Mouse (Mus musculus): ENCODE measurements around the gene Abcb8.
A peak's percentile ranks its signal among the peaks of the same experiment; 100 is the strongest.

Abcb8 gene

DNA sequence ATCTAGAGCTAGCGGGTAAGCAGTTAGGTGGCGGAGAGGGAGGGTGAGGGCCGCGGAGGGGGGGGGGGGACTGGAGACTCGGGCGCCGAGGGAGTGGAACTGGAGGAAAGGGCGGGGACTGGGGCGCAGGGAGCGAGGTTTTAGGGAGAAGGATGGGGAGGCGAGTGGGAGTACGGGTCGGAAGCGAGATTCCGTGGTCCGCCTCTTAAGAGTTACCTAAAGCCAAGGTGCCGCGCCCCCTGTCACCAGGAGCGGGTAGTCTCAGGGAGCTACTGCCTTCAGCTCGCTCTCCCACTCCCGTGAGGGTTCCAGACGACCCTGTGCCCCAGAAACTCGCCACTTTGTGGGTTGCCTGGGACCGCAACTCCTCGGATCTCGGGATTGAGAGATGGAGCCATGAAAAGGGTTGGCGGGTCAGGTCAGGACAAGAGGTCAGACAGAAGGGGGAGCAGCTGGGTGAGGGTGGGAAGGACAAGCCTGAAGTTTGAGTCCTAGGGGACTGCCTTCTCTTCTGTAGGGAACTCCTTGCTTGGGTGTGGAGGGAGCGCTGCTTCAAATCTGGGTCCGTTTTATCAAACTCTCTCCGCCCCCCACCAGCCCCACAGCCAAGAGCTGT lies 32.1 kb downstream of the Abcb8 start:
- DNase-seq (ENCODE audit: low spot score in 2 of 2): peak; percentile 68 to 74

DNA sequence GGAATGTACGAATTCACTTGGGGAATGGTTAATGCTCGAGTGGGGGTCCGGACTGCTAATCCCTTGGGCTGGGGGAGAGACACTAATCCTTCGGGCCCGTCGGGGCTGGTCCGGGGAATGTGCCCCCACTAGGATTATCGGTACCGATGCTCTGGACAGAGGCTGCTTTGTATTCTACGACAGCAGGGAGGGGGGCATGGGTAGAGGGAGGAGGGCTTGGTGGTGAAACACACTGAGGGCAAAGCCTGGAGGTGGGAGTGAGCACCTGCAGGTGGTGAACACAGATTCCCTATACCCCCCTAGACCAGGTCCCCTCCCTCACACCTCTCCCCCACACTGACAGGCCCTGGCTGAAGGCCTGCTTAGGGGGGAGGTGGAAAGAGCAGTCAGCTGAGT lies 32.6 kb downstream of the Abcb8 start:
- peak in 1 of 2 experiments; percentile 42 for DNase-seq (ENCODE audit: low spot score in 2 of 2)

- DNase-seq (ENCODE audit: low spot score in 2 of 2): no peak
These were observed 33.3 kb downstream of the Abcb8 start for GRCm38 (mm10) chr5:24426556-24427284.

- no peak for DNase-seq (ENCODE audit: low spot score in 2 of 2)
These were observed 33.8 kb downstream of the Abcb8 start for GRCm38 (mm10) chr5:24427285-24427633.

DNA sequence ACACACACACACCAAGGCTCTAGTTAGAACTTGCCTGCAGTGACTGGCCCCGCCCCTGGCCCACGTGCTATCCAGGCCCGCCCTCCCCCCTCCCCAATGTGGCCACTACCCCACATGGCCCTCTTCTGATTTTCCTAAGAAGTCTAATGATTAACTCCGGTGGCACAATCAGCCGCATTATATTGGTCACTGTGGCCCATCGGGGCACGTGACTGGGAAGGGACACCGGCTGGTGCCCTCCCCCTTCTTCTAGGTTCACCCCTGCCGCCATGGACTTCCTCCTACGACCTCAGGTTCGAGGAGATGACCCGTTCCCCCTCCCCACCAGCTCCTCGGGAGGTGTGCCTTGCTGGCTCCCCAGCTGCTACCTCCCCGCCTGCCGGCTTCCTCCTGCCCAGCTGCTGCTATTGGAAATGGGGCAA lies 34.5 kb downstream of the Abcb8 start:
- no peak for DNase-seq (ENCODE audit: low spot score in 2 of 2)

GRCm38 (mm10) chr5:24428596-24428995 lies 35.1 kb downstream of the Abcb8 start:
- no peak for DNase-seq (ENCODE audit: low spot score in 2 of 2)

DNA sequence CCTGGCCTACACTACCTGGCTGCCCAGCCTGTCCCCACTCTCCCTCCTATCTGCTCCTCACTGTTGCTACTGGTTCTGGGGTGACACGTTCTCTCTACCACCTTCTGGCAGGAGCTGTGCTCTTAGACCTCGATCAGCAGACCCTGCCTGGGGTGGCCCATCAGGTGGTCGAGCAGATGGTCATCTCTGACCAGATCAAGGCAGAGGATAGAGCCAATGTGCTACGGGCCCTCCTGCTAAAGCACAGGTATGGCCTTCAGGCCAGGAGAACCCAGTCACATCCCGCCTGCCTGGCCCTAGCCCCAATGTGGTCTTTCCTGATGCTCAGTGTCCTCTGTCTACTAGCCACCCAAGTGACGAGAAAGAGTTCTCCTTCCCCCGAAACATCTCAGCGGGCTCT lies 40.5 kb downstream of the Abcb8 start:
- no peak for DNase-seq (ENCODE audit: low spot score in 2 of 2)

GRCm38 (mm10) chr5:24441187-24441586 lies 47.7 kb downstream of the Abcb8 start:
- DNase-seq (ENCODE audit: low spot score in 2 of 2): no peak

- DNase-seq (ENCODE audit: low spot score in 2 of 2): peak in 1 of 2 experiments; percentile 23
These were observed 48.6 kb downstream of the Abcb8 start for GRCm38 (mm10) chr5:24442029-24442428.

- no peak for DNase-seq (ENCODE audit: low spot score in 2 of 2)
These were observed 49.7 kb downstream of the Abcb8 start for GRCm38 (mm10) chr5:24443204-24443603.

- DNase-seq (ENCODE audit: low spot score in 2 of 2): peak in 1 of 2 experiments; percentile 17
These were observed 50.5 kb downstream of the Abcb8 start for GRCm38 (mm10) chr5:24443927-24444326.

DNA sequence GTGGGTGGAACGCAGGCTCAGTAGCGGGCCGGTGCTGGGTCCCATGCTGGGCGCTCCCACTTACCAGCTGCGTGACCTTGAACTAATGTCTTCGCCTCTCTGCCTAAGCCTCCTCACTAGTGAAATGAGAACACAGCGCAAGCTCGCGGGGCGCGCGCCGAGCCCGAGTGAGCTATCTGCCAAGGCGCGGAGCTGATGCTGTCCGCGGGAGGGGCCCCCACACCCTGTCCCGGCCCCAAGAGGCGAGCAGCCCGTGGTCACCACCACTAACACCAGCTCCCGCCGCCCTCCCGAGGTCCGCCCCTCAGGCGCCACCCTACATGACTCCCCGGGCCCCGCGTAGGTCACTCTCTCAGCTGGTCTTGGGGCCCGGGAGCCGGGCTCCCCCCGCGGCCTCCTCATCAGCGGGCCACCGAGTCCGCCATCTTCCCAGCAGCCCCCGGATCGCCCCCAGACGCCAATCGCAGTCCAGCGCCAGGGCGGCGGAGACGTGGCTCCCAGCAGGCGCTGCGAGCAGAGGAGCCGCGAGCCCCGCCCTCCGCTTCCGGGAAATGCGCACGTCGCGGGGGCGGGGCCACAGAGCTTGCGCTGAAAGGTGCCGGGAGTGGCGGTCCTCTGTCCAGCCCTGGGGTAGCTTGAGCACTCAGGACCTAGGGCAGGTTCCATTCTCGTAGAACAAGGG lies 51.4 kb downstream of the Abcb8 start, which contains the start of gene Fastk:
Fastk (minus strand) TSS at position 542 of the 682 bp plus-strand sequence.
- DNase-seq (ENCODE audit: low spot score in 2 of 2): peak; percentile 88 to 94

- peak in 1 of 2 experiments; percentile 36 for DNase-seq (ENCODE audit: low spot score in 2 of 2)
These were observed 52.1 kb downstream of the Abcb8 start for GRCm38 (mm10) chr5:24445428-24446080.

DNA sequence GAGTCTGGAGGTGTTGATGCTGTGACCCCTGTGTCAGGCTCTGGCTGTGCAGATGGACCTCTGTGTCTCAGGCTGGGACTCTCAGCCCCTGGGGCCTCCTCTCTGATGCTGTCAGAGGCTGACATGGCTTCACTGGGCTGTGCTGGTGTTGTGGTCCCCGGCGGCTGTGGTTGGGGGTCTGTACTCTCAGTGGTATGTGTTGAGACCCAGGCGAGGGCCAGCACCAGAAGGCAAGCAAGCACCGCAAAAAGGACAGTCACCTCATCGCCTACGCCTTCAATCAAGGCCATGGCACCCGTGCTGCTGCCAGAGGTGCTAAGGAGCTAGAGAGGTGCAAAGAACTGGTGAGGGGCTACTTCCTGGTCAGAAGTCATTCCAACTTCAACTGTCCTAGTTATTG lies 53.2 kb downstream of the Abcb8 start:
- peak in 1 of 2 experiments; percentile 9 for DNase-seq (ENCODE audit: low spot score in 2 of 2)

DNA sequence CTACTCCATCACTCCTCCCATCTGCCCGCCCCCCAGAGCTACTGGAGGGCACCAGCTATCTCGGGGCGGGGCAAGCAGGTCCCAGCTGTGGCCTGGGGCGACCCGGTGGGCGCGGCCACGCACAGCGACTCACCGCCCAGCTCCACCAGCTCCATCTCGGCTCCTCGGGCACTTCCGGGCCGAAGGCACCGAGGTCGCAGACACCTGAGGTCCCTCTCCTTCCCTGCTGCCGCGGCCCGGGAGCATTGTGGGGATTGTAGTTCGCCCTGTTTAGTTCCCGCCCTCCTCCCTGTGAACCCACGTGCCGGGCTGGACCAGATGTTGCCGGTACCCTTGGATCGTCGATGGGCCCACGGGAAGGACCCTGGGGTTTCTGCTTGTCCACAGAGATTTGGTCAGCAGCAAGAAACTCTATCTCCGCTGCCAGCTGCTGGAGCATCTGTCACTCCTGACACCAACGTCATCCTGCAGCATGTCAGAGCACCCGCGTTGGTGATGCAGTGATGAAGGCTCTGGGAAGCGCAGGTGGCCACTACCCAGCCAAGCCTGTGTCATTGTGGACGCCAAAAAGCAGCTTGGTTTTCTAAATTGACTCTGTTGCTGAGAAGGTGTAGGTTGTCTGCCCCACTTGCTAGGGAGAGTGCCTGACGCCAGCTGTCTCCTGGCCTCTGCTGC lies 54.3 kb downstream of the Abcb8 start, which contains the start of gene Tmub1:
Tmub1 (minus strand) TSS at position 231 of the 675 bp plus-strand sequence.
- peak; percentile 80 to 86 for DNase-seq (ENCODE audit: low spot score in 2 of 2)

GRCm38 (mm10) chr5:24451264-24452029 lies 58.0 kb downstream of the Abcb8 start:
- peak; percentile 78 to 82 for DNase-seq (ENCODE audit: low spot score in 2 of 2)

DNA sequence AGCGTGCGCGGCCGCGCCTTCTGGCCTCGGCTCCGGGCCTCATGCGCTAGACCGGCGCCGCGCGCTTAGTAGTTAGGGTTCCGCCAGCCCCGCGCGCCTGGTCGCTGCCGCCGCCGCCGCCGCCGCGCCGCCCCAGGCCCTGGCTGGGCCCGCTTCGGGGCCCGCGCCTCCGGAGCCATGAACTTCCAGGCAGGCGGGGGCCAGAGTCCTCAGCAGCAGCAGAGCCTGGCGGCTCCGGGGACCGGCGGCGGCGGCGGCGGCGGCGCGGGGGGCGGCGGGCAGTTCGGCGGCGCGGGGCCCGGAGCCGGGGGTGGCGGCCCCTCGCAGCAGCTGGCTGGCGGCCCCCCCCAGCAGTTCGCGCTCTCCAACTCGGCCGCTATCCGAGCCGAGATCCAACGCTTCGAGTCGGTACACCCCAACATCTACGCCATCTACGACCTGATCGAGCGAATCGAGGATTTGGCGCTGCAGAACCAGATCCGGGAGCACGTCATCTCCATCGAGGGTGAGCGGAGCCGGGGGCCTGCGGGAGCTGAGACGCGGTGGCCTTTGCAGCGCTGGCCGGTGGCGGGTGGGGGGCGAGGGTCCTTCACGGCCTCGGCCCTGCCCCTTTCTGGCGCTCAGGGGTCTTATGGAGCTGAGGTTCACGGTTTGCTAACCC lies 58.7 kb downstream of the Abcb8 start, which contains the start of gene Agap3:
Agap3 (plus strand) TSS at position 148 of the 661 bp plus-strand sequence.
- peak; percentile 38 to 40 for DNase-seq (ENCODE audit: low spot score in 2 of 2)

DNA sequence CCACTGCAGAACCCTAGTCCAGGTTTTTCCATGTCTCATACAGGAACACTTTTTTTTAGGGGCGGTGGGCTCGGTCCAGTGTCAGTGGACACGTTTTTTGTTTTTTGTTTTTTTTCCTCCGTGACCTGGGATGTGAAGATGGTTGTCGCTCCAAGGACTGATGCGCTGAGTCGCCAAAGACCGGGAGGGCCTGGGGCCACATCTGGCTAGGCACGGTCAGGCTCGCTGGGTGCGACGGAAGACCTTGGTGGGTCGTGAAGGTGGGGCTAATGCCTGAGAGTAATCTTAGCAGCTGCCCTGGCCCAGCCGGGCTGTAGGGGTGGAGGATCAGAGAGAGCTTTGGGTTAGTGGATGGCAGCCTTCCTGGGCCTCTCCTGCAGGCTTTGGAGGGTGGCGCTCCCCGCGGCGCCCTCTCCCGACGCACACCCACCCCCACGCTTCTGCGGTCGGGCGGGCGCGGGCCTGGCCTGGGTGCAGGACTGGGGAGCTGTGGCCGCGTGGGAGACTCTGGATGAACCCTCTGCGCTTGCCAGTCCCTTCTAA lies 59.3 kb downstream of the Abcb8 start:
- peak; percentile 14 to 26 for DNase-seq (ENCODE audit: low spot score in 2 of 2)

- DNase-seq (ENCODE audit: low spot score in 2 of 2): no peak
These were observed 60.0 kb downstream of the Abcb8 start for GRCm38 (mm10) chr5:24453283-24453984.
